Mouse (Mus musculus): ENCODE measurements around the gene 1700018G05Rik. TPM values are rescaled to one million over a fixed set of nuclear protein-coding genes. Genes with fewer than 3 reads are reported as not detected.

The 1700018G05Rik gene
- polyA plus RNA-seq, 1 experiment from 2014 or later: not detected

- Histone ChIP-seq H3K4me2 (ENCODE audit: low read depth, low read length) (no peak overlapping the region), H3K36me3 (ENCODE audit: control insufficient read depth, insufficient read depth, low read length) (no peaks in the 10 kb centered on the region), H3K4me1 (ENCODE audit: control insufficient read depth, insufficient read depth, low read length) (no peaks in the 10 kb centered on the region), H3K9ac (ENCODE audit: low read length) (no peak overlapping the region), H3K9me3 (replicated peaks; ENCODE audit: control insufficient read depth, low read length) (no peaks in the 10 kb centered on the region), H3K27me3 (ENCODE audit: control insufficient read depth, insufficient read depth, low read length) (no peaks in the 10 kb centered on the region), H3K4me3 (replicated peaks; ENCODE audit: low read length) (no peak overlapping the region), H3K27ac (ENCODE audit: low read length) (no peak overlapping the region)
- WGBS: 29% methylated on average over 4 of the region's 4 CpGs
- ATAC-seq (ENCODE audit: insufficient read depth, low FRiP score): no peak
These were observed 30.7 kb downstream of the 1700018G05Rik start for GRCm38 (mm10) chrX:102958917-102959316.

GRCm38 (mm10) chrX:102960581-102960980 is 32.4 kb downstream of the 1700018G05Rik start:
- H3K27me3 ChIP-seq (ENCODE audit: control insufficient read depth, insufficient read depth, low read length): no peaks in the 10 kb centered on the region
- H3K9ac ChIP-seq (ENCODE audit: low read length): no peak overlapping the region
- H3K9me3 ChIP-seq (replicated peaks; ENCODE audit: control insufficient read depth, low read length): no peaks in the 10 kb centered on the region
- no peaks in the 10 kb centered on the region for H3K36me3 ChIP-seq (ENCODE audit: control insufficient read depth, insufficient read depth, low read length)
- WGBS: 66% methylated on average over 2 of the region's 2 CpGs
- no peak overlapping the region for H3K4me2 ChIP-seq (ENCODE audit: low read depth, low read length)
- H3K4me1 ChIP-seq (ENCODE audit: control insufficient read depth, insufficient read depth, low read length): no peaks in the 10 kb centered on the region
- H3K4me3 ChIP-seq (replicated peaks; ENCODE audit: low read length): no peak overlapping the region
- no peak overlapping the region for H3K27ac ChIP-seq (ENCODE audit: low read length)
- ATAC-seq (ENCODE audit: insufficient read depth, low FRiP score): no peak

Other genes starting within 250 kb of the 1700018G05Rik start
- gene Gm3880, start 241.4 kb upstream of the 1700018G05Rik start, polyA plus RNA-seq (2015; fragmentation: Nextera tagmentation; extraction: Ambion mirVana): not detected in 2 replicates
- not detected in 2 replicates for gene Gm9112, start 220.7 kb upstream of the 1700018G05Rik start, polyA plus RNA-seq (2015; fragmentation: Nextera tagmentation; extraction: Ambion mirVana)
- gene Dmrtc1b, start 220.5 kb upstream of the 1700018G05Rik start, polyA plus RNA-seq (2015; fragmentation: Nextera tagmentation; extraction: Ambion mirVana): not detected in 2 replicates
- gene Dmrtc1c1, start 125.4 kb upstream of the 1700018G05Rik start, polyA plus RNA-seq (2015; fragmentation: Nextera tagmentation; extraction: Ambion mirVana): not detected in 2 replicates
- gene Dmrtc1c2, start 73.8 kb upstream of the 1700018G05Rik start, polyA plus RNA-seq (2015; fragmentation: Nextera tagmentation; extraction: Ambion mirVana): not detected in 2 replicates
- not detected in 2 replicates for gene 1700031F05Rik, start 60.4 kb upstream of the 1700018G05Rik start, polyA plus RNA-seq (2015; fragmentation: Nextera tagmentation; extraction: Ambion mirVana)
- 0.79 and 1.3 TPM in 2 replicates for gene Dmrtc1a, start 19.7 kb upstream of the 1700018G05Rik start, polyA plus RNA-seq (2015; fragmentation: Nextera tagmentation; extraction: Ambion mirVana)
- gene 1700011M02Rik, start 19.5 kb upstream of the 1700018G05Rik start, polyA plus RNA-seq (2015; fragmentation: Nextera tagmentation; extraction: Ambion mirVana): not detected in 2 replicates

All from stomach, embryonic 16.5 days (tissue).